Mouse (Mus musculus) liver, embryonic 11.5 days (tissue): ENCODE data around the gene Dock3. TPM values are rescaled to one million over a fixed set of nuclear protein-coding genes. Genes with fewer than 3 reads are reported as not detected.
"Not testable (repeated sequence)": the region's sequence is repeated elsewhere in the genome, so short reads cannot be mapped to it uniquely, and the experiment has no call there.

Experiments
- ATAC-seq: fragments of 200-750 bp; cut with Nextera tagmentation; replicated peaks from 2 replicates; pipeline ENCODE4 v1.8.0; 2017; ENCODE audit warnings: moderate number of reproducible peaks, mild to moderate bottlenecking, moderate TSS enrichment, moderate library complexity; ENCODE audit not compliant: low FRiP score
- DNase-seq: peaks from one replicate; pipeline ENCODE4 v3.0.0-alpha.2; 2017; ENCODE audit warnings: low spot score
- H3K27ac ChIP-seq: fragments of 300-500 bp; sonication (generic); 2 replicates; pipeline ENCODE4 v1.5.1; 2014; ENCODE audit warnings: mild to moderate bottlenecking, low read depth, low read length, control low read depth
- H3K27me3 ChIP-seq: fragments of 300-500 bp; sonication (generic); replicated peaks from 2 replicates; pipeline ENCODE4 v1.6.1; 2014; ENCODE audit warnings: low read length, mixed read lengths; ENCODE audit not compliant: control insufficient read depth, insufficient read depth
- H3K36me3 ChIP-seq: fragments of 300-500 bp; sonication (generic); 2 replicates; pipeline ENCODE4 v1.6.1; 2014; ENCODE audit warnings: mild to moderate bottlenecking, low read length, moderate library complexity, mixed read lengths; ENCODE audit not compliant: control insufficient read depth, insufficient read depth
- H3K4me1 ChIP-seq: fragments of 300-500 bp; sonication (generic); replicated peaks from 2 replicates; pipeline ENCODE4 v1.6.1; 2014; ENCODE audit warnings: low read length, mixed read lengths; ENCODE audit not compliant: control insufficient read depth, insufficient read depth
- H3K4me2 ChIP-seq: fragments of 300-500 bp; sonication (generic); 2 replicates; pipeline ENCODE4 v1.6.1; 2014; ENCODE audit warnings: mild to moderate bottlenecking, control low read depth, moderate library complexity
- H3K4me3 ChIP-seq: fragments of 300-500 bp; sonication (generic); 2 replicates; pipeline ENCODE4 v1.5.1; 2014; ENCODE audit warnings: low read depth, low read length, control low read depth
- H3K9ac ChIP-seq: fragments of 300-500 bp; sonication (generic); 2 replicates; pipeline ENCODE4 v1.6.1; 2014; ENCODE audit warnings: low read depth, low read length, control low read depth
- H3K9me3 ChIP-seq: fragments of 300-500 bp; sonication (generic); 2 replicates; pipeline ENCODE4 v1.6.1; 2016; ENCODE audit warnings: low read length, inconsistent platforms, mixed read lengths; ENCODE audit not compliant: control insufficient read depth
- WGBS: fragments of 180-500 bp; shearing (Covaris S2); extraction: QIAGEN DNeasy Blood & Tissue Kit; methylation state at CpG from one replicate; pipeline ENCODE4 v1.1.7; 2014; 5-methylcytosine and 5-hydroxymethylcytosine counted together
- polyA plus RNA-seq: library from polyadenylated mRNA; unstranded; fragments of >200 nt; fragmentation: Nextera tagmentation; extraction: Ambion mirVana; gene quantifications from 2 replicates; pipeline ENCODE4 v1.2.1, GENCODE M21; 2014

Dock3 gene
- polyA plus RNA-seq, 1 experiment from 2014 or later = 0.41 TPM

GRCm38 (mm10) chr9:107249154-107249553 is 17.4 kb upstream of the Dock3 start:
- H3K9me3 ChIP-seq = no peaks in the 10 kb centered on the region
- WGBS = 68% methylated on average over 6 of the region's 6 CpGs

DNA sequence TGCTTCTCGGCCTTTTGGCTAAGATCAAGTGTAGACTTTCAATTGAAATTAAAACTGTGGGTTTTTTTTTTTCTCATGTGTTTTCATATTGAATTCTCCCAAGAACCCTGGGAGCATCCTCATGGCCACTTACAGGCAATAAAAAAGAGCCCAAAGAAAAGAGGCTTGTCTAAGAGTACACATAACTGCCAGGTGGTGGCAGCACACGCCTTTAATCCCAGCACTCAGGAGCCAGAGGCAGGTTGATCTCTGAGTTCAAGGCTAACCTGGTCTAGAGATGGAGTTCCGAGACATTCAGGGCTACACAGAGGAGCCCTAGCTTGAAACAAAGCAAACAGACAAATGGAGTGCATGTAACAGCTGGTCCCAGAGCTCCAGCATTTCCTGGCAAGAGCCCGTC is 14.5 kb upstream of the Dock3 start:
- Histone ChIP-seq H3K4me1 (no peaks in the 10 kb centered on the region), H3K27me3 (no peaks in the 10 kb centered on the region; the same call in 1 of the 2 replicates), H3K9me3 (no peaks in the 10 kb centered on the region), H3K36me3 (no peaks in the 10 kb centered on the region), H3K27ac (no peak overlapping the region), H3K4me2 (no peak overlapping the region), H3K4me3 (no peak overlapping the region), H3K9ac (no peak overlapping the region)
- no peak for ATAC-seq
- peak; percentile 28 for DNase-seq
- 57% methylated on average over 4 of the region's 4 CpGs for WGBS

More at GRCm38 (mm10) chr9:107249154-107249553, 17.4 kb upstream of the Dock3 start:
- DNase-seq (no peak), ATAC-seq (no peak)
- Histone ChIP-seq H3K4me1 (no peaks in the 10 kb centered on the region), H3K9ac (no peak overlapping the region), H3K4me2 (no peak overlapping the region), H3K4me3 (no peak overlapping the region), H3K27ac (no peak overlapping the region), H3K36me3 (no peaks in the 10 kb centered on the region), H3K27me3 (no peaks in the 10 kb centered on the region)

DNA sequence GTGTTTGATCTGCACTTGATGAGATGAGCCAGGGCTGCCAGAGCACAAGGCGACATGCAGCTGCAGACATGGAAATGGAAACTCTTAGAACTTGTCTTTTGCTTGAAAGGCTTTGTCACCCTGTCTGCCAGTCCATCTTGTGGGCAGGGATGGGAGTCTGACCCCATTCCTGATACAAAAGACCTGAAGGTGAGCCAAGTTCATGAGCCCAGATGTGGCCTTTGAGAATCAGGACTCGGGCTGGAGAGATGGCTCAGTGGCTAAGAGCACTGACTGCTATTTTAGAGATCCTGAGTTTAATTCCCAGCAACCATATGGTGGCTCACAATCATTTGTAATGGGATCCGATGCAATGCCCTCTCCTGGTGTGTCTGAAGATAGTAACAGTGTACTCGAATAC is 13.6 kb upstream of the Dock3 start:
- H3K9me3 ChIP-seq = no peaks in the 10 kb centered on the region
- H3K27ac ChIP-seq = no peak overlapping the region
- no peak overlapping the region for H3K4me3 ChIP-seq
- H3K27me3 ChIP-seq = no peaks in the 10 kb centered on the region; the same call in 1 of the 2 replicates
- no peak overlapping the region for H3K9ac ChIP-seq
- H3K4me2 ChIP-seq = no peak overlapping the region
- DNase-seq (peak; percentile 19), ATAC-seq (no peak)
- 76% methylated on average over 4 of the region's 4 CpGs for WGBS
- no peaks in the 10 kb centered on the region for H3K36me3 ChIP-seq
- no peaks in the 10 kb centered on the region for H3K4me1 ChIP-seq

GRCm38 (mm10) chr9:107236151-107236550 is 4.4 kb upstream of the Dock3 start:
- ATAC-seq = no peak
- DNase-seq = no peak
- Histone ChIP-seq H3K27ac (no peak overlapping the region), H3K4me1 (no peaks in the 10 kb centered on the region; the same call in 1 of the 2 replicates), H3K9me3 (no peaks in the 10 kb centered on the region), H3K9ac (no peak overlapping the region), H3K4me3 (no peak overlapping the region), H3K36me3 (no peaks in the 10 kb centered on the region), H3K27me3 (peaks cover 76% of the 10 kb centered on the region), H3K4me2 (no peak overlapping the region)
- 68% methylated on average over 5 of the region's 5 CpGs for WGBS

DNA sequence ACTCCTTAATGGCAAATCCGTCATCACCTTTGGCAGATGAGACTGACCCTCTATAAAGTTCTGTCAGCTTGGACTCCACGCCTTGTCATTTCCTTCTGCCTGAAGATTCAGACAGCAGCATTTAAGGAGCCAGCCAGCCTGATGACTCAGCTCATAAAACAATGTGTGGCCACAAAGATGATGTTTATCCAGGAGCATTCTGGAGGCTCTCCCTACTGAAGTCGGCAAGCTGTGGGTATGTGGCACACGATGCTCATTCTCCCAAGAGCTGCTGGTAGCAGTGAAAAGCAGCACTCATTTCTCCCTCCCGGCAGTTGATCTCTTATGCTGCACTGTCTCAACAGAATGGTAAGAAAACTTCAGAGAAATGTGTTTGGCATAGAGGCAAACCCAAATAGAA is 3.6 kb upstream of the Dock3 start:
- Histone ChIP-seq H3K27ac (no peak overlapping the region), H3K9ac (no peak overlapping the region), H3K4me1 (no peaks in the 10 kb centered on the region; the same call in 1 of the 2 replicates), H3K36me3 (no peaks in the 10 kb centered on the region), H3K4me3 (no peak overlapping the region), H3K9me3 (no peaks in the 10 kb centered on the region), H3K4me2 (no peak overlapping the region), H3K27me3 (peaks cover 82% of the 10 kb centered on the region)
- 50% methylated on average over 5 of the region's 5 CpGs for WGBS
- ATAC-seq = no peak
- no peak for DNase-seq

- peak overlapping the region; percentile 98 for H3K4me2 ChIP-seq
- DNase-seq (no peak), ATAC-seq (no peak)
- peaks cover 81% of the 10 kb centered on the region for H3K27me3 ChIP-seq
- no peak overlapping the region for H3K27ac ChIP-seq
- no peaks in the 10 kb centered on the region; the same call in 1 of the 2 replicates for H3K4me1 ChIP-seq
- no peak overlapping the region for H3K9ac ChIP-seq
- H3K4me3 ChIP-seq = peak overlapping the region; percentile 56
- H3K9me3 ChIP-seq = no peaks in the 10 kb centered on the region
- 24% methylated on average over 9 of the region's 9 CpGs for WGBS
- no peaks in the 10 kb centered on the region for H3K36me3 ChIP-seq
These were observed 431 bp upstream of the Dock3 start for GRCm38 (mm10) chr9:107232140-107232539.

- Histone ChIP-seq H3K27ac (no peak overlapping the region), H3K9ac (no peak overlapping the region), H3K4me1 (no peaks in the 10 kb centered on the region; the same call in 1 of the 2 replicates), H3K4me2 (peak overlapping the region; percentile 98), H3K4me3 (peak overlapping the region; percentile 56), H3K9me3 (no peaks in the 10 kb centered on the region), H3K36me3 (no peaks in the 10 kb centered on the region), H3K27me3 (peaks cover 71% of the 10 kb centered on the region)
- 3% methylated on average over 29 of the region's 50 CpGs for WGBS
- DNase-seq (peak; percentile 38), ATAC-seq (peak; percentile 47)
These were observed 644 bp downstream of the Dock3 start for GRCm38 (mm10) chr9:107230991-107231538.

DNA sequence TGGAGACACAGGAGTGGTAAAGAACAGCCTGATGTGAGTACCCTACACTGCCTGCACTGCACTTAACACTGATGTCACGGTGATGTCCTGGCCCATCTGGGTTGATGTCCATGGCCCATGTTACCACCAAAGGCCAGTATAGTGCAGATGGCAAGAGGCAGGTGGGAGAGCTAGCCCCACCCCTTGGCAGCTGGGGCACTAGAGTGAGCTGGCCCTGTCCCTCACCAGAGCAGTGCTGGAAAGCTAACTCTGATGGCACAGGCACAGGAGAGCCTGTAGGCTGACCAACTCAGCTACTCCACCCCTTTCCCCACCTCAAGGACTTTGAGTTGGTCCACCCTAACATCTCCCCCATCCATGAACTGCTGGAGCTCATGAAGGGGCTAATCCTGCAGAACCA is 7.1 kb downstream of the Dock3 start:
- Histone ChIP-seq H3K36me3 (no peaks in the 10 kb centered on the region), H3K27ac (no peak overlapping the region), H3K9me3 (no peaks in the 10 kb centered on the region), H3K27me3 (peaks cover 16% of the 10 kb centered on the region), H3K4me2 (no peak overlapping the region), H3K4me1 (no peaks in the 10 kb centered on the region), H3K4me3 (no peak overlapping the region), H3K9ac (no peak overlapping the region)
- ATAC-seq (no peak), DNase-seq (no peak)
- WGBS = 79% methylated on average over 1 of the region's 1 CpGs

GRCm38 (mm10) chr9:107174831-107175230 is 56.9 kb downstream of the Dock3 start:
- H3K27ac ChIP-seq, H3K36me3 ChIP-seq, DNase-seq, H3K4me3 ChIP-seq, H3K27me3 ChIP-seq, ATAC-seq, H3K9me3 ChIP-seq, H3K4me1 ChIP-seq, H3K9ac ChIP-seq, H3K4me2 ChIP-seq: not testable (repeated sequence)
- 61% methylated on average over 1 of the region's 1 CpGs for WGBS
